Mouse (Mus musculus) cerebral cortex, adult 2 months (tissue): ENCODE data around the gene Cldn10.

Experiments used
- WGBS: fragments of 180-500 bp; shearing (Covaris S2); methylation state at CpG from one replicate; pipeline ENCODE4 v1.1.7; 2018; 5-methylcytosine and 5-hydroxymethylcytosine counted together

The Cldn10 gene

GRCm38 (mm10) chr14:118866014-118866811 lies 78.5 kb downstream of the Cldn10 start:
- WGBS: 94% methylated on average over 10 of the region's 10 CpGs

GRCm38 (mm10) chr14:118867366-118867765 lies 79.7 kb downstream of the Cldn10 start:
- WGBS: 68% methylated on average over 6 of the region's 6 CpGs

- 32% methylated on average over 13 of the region's 13 CpGs for WGBS
These were observed 80.5 kb downstream of the Cldn10 start for GRCm38 (mm10) chr14:118868102-118868724.

- WGBS: 82% methylated on average over 6 of the region's 6 CpGs
These were observed 82.0 kb downstream of the Cldn10 start for GRCm38 (mm10) chr14:118869712-118870111.

GRCm38 (mm10) chr14:118874126-118874525 lies 86.4 kb downstream of the Cldn10 start:
- WGBS: 93% methylated on average over 4 of the region's 4 CpGs

- WGBS: 73% methylated on average over 10 of the region's 10 CpGs
These were observed 87.2 kb downstream of the Cldn10 start for GRCm38 (mm10) chr14:118874786-118875415.

- 56% methylated on average over 11 of the region's 11 CpGs for WGBS
These were observed 90.7 kb downstream of the Cldn10 start for GRCm38 (mm10) chr14:118878346-118878910.

- WGBS: 87% methylated on average over 10 of the region's 10 CpGs
These were observed 93.0 kb downstream of the Cldn10 start for GRCm38 (mm10) chr14:118880696-118881095.

- WGBS: 68% methylated on average over 18 of the region's 18 CpGs
These were observed 95.9 kb downstream of the Cldn10 start for GRCm38 (mm10) chr14:118883344-118884249.

- WGBS: 47% methylated on average over 7 of the region's 7 CpGs
These were observed 96.5 kb downstream of the Cldn10 start for GRCm38 (mm10) chr14:118884250-118884556.

- whole genome bisulfite sequencing: 52% methylated on average over 4 of the region's 4 CpGs
These were observed 102.4 kb downstream of the Cldn10 start for GRCm38 (mm10) chr14:118890101-118890500.

GRCm38 (mm10) chr14:118895228-118895627 lies 107.5 kb downstream of the Cldn10 start:
- WGBS: 80% methylated on average over 7 of the region's 7 CpGs

GRCm38 (mm10) chr14:118895655-118896054 lies 107.9 kb downstream of the Cldn10 start:
- WGBS: 88% methylated on average over 10 of the region's 10 CpGs

GRCm38 (mm10) chr14:118899940-118900339 lies 112.2 kb downstream of the Cldn10 start:
- WGBS: 81% methylated on average over 11 of the region's 11 CpGs

- 98% methylated on average over 1 of the region's 1 CpGs for WGBS
These were observed 113.2 kb downstream of the Cldn10 start for GRCm38 (mm10) chr14:118900911-118901310.

GRCm38 (mm10) chr14:118903397-118903796 lies 115.7 kb downstream of the Cldn10 start:
- 57% methylated on average over 3 of the region's 3 CpGs for WGBS

- WGBS: 45% methylated on average over 6 of the region's 6 CpGs
These were observed 116.3 kb downstream of the Cldn10 start for GRCm38 (mm10) chr14:118903867-118904562.

- WGBS: 68% methylated on average over 8 of the region's 8 CpGs
These were observed 119.9 kb downstream of the Cldn10 start for GRCm38 (mm10) chr14:118907592-118907991.

- WGBS: 92% methylated on average over 8 of the region's 8 CpGs
These were observed 122.2 kb downstream of the Cldn10 start for GRCm38 (mm10) chr14:118909872-118910271.

- 52% methylated on average over 29 of the region's 29 CpGs for WGBS
These were observed 122.9 kb downstream of the Cldn10 start for GRCm38 (mm10) chr14:118910332-118911222.
